Mouse (Mus musculus) right cerebral cortex, adult 2 months (tissue): ENCODE measurements at regions not wholly inside any gene's neighbourhood (a gene's known extent, or its start where the extent isn't known, plus 50 kb on each side); places are given as distances from the start of the nearest gene placed in this dataset.
"Not testable (repeated sequence)": the region's sequence is repeated elsewhere in the genome, so short reads cannot be mapped to it uniquely, and the experiment has no call there.

Source experiments
- DNase-seq, 2 experiments: peaks; one replicate each; pipeline ENCODE4 v3.0.0; 2021 to 2022; ENCODE audit warnings: low spot score in 2 of 2

DNA sequence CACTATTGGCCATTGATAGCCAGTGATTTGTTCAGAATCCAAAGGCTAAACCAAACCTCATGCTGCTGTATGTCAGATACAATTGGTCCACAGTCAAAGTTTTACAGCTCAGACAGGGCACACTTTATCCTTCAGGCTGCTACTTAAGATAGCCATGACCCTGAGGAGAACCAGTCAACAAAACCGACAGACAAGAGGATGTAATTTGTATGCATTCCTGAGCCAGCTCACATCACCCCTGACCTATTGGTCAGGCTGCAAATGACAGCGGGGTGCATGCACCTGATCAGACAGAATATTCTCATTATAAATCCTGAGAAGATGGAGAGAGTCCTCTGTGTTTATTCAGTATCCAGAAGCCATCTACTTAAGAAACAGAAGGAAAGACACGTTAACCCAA is 315.5 kb upstream of the Pou3f2 start:
- DNase-seq = no peak

DNA sequence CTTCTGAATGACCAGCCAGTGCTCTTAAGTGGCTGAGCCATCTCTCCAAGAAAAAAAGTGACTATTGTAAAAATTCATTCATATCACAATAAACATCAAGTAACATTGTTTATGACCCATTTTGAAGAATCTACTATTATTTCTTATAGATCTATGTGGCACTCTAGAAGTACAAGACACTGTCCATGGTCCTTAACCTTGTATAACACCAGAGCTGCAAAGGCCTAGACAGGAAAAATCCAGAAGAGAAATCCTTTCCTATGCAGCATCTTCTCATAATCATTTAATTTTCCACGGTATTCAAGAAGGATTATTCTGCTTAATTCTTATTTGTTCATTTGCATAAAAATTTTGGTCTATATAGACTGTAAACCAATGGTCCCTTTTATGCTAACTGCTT is 304.7 kb upstream of the Pou3f2 start:
- no peak for DNase-seq

DNA sequence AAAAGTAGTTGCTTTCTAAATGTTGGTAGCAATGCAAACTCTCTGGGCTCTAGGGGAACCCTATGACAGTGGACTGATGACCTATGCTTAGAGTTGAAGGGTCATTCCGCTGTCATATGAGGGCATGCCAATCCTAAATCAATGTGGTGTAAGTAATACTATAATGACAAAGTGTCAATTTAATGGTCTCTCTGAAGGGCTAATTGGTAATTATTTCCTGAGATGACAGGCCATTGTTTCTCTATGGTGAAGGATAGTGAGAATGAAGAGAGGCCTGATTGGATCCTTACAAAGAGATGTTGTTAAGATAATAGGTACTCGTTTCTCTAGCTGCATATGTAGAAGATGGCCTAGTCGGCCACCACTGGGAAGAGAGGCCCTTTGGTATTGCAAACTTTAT is 299.7 kb upstream of the Pou3f2 start:
- no peak for DNase-seq

DNA sequence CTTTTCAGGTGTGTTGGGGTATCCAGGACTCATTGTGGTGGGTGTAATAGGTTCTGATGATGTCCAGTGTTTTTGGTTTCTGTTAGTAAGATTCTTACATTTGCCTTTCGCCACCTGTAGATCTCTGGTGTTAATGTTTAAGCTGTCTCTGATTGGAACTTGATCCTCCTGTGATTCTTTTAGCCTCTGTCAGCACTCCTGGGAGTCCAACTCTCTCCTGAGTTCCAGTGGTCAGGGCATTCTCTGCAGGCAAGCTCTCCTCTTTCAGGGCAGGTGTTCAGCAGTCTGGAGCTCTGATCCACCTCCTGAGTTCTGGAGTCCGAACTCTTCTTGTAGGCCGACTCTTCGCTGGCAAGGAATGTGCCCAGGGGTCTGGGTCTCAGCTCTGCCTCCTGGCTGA is 274.9 kb upstream of the Pou3f2 start:
- DNase-seq = not testable (repeated sequence)
